Mouse (Mus musculus): ENCODE measurements at regions not wholly inside any gene's neighbourhood (a gene's known extent, or its start where the extent isn't known, plus 50 kb on each side); places are given as distances from the start of the nearest gene placed in this dataset.

DNA sequence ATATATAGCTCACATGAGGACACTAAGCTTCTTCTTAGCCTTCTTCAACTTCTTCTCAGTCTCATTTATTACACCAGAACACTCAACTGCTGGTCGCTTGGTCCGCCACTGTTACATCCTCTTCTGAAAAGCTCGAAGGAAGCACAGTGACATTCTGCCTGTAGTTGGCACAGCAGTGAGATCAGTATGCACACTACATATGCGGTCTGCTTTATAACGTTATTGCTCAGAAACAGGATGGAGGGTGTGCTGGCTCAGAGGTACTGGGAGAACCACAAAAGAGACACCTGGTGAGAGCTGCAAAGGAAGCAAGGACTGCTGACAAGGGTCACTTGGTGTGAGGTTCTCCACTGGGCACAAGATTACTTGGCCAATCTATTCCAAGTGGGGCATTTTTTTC lies 179.5 kb downstream of the Ets1 start:
- DNase-seq, result no peak

DNA sequence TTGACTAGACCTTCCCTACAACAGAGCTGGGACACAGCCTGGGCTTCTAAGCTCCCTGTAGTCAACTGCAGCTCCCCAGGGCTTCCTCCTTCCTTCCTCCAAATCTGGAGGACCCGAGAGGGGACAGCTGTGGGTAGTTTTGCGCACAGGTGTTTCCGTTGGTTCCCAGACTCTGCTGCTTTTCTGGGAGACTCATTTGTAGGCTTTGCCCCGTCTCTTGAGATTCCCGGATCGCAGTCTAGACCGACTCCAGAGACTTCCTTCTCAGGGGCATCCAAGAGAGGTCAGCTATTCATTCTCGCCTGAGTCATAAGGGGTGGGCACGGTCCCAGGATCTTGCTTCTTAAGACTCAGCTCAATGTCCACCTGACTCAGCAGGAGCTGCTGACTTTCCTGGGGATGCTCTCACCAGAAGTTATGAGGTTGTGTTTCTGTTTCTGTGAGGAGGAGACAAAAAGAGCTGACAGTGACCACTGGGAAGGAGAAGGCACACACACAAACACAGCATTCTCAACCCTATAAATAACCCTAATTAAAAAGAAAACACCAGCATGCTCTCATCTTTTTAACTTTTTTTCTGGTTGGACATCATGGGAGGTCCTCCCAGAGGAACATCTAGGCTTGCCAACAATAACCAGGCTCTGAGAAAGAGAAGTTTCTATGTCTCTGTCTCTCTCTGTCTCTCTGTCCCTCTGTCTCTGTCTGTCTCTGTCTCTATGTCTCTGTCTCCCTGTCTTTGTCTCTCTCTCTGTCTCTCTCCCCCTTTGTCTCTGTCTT lies 180.8 kb downstream of the Ets1 start:
- no peak for DNase-seq

DNA sequence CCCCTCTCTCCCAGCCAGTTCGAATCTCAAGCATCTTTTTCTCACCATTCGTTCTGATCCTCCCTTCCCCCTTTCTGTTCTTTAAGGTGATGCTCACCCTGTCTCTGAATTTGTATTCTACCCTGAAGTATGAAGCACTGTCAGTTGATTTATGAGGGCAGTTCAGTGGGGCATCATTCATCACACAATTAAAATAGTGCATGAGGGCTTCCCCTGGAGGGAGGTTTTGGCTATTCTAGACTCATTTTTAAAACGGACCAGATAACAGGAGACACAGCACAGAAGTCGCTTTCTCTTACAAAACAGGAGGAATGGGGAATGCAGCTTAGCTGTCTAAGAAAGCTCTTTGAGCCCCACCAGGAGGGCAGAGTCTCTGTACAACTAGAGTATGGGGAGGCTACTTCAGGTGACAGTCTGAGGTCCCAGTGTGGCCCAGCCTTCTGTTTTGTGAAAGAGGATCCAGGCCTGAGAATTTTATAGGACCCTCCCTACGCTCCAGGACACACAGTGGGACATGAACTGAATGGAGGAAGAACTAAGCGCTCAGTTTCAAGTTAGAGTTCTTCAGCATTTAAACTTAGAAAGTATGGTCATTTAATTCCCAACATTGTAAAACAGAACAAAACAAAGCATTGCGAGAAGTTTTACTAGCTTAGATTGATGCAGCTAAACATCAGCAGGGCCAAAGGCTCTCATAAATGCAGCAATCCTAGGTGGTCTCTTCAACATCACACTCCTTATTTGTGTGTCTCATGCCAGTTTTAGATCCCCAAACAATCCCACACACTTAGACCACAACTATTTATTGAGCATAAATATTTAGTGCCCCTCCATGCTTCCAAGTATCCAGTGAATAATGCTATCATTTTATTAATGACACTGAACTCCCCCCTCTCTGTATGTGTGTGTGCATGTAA lies 181.7 kb downstream of the Ets1 start:
- no peak for DNase-seq

DNA sequence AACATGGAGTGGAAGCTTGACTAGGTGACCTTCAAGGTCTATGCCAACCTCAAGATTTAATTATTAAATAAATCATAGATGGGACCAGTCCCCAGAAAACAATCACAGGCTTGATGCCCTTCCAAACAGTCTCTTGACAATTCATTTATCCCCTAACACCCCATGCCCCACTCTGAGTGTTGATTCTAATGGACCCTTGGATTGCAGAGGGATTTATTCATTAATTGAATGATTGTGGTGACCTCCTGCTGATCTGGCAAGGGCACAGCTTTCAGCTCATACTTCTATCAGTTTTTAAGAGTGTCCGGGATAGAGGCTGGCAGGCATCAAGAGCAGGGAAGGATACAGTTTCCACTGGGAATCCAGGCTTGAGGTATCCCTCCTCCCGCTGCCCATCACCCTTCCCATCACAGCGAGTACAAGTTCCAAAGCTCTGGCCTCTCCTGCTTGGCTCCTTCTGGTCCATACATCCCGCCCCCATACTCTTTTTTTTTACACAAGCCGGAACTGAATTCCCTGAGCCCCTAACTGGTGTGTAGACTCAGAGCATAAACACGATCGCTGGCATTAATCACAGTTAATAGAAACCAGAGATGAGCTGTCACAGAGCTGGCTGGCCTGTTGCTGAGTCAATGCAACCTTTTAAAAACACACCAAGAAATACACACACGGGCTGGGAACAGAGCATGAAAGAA lies 187.6 kb downstream of the Ets1 start:
- DNase-seq, result no peak

DNA sequence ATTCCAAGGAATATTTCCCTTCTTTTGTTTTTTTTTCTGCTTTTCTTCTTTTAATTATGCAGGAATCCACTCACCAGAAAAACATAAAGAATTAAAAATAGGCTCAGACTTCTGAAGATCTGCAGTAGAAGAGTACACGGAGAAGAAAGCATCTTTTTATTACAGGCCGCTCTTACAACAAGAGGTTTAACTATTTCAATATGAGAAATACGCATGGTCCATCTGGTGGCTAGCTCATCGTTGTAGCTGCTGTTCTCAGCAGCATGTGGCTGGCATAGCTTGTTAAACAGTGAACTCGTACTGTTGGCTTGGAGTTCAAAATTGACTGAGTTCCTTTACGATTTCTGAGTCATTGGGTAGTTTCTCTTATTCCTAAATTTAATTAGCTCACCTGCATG lies 188.1 kb downstream of the Ets1 start:
- DNase-seq, result no peak

DNA sequence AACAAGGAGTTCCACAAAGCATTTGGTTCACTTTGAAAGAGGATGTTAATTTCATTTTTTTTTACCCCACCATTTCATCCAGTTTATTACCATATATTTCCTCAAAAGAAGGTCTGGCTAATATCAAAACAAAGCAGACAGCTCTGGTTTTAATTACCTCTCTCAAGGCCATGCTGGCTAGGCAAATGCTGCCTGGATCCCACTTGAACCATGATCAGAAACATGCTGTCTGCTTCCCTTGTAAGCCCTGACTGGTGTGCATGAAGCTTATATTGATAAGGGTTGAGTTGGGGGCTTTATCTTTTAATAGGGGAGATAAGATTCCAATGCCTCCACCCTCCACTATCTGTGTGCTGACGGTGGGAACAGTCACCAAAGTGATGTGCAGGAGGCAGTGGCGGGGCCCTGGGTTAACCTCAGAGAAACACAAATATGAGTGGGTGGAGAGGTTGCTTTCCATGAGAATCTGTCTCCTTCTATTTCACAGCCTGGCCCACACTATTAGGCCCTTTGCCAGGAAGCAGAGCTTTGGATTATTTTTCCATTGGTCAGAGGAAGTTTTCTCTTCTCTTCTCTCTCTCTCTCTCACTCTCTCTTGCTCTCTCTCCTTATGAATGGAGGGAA lies 194.4 kb downstream of the Ets1 start:
- DNase-seq, result no peak

DNA sequence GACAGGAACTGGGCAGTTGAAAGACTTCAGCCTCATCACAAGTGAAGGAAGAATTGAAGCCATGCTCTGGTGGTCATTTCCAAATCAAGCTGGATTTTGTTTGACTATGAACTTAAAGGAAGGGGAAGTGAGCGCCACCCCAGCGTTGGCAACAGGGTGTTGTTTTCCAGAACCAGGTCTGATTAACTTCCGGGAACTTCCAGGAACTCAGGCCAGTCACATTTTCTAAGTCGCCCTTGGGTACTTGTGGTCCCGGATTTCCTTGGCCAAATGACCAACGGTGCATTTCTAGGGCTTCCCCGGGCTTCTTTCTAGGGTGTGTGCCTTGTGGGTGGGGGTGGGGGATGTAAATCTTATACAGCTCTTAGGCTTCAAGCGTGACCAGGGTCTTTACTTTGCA lies 197.4 kb downstream of the Ets1 start:
- DNase-seq, result no peak

DNA sequence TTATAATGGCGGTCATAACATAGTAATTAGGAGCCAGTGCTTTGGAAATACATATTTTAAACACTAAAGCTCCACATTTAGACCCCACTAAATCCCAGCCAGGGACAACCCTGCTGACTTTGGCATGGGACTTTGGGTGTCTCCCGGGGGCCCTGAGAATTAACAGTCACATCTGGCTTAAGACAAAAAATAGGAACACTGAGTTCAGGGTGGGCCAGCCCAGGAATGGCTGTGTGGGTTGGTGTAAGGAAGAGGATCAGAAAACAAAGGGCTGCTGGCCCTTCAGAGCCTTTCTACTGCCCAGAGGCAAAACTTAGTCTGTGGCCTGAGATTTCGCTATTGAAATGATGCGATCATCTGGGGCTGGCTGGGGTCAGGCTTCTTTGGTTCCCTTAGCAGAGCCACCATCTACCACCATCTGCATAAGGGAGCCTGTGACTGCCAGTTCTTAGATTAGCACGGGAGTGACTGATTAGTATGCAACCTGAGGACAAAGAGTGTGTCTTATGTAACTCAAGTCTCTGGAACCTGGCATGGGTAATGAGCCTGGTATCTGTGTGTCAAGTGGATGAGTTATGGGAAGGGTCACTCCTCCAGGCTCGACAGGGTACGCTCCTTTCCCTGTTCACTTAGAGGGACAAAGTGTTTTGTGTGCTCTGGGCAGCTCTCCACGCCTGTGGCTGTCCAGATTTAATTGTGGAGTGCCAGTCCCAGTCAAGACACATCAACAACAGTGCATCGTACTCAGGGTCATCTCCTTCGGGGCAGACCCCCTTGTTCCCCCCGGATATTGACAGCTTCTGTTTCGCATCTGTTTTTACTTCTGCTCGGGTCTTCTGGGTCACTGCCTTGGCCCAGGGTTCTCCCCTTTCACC lies 199.0 kb downstream of the Ets1 start:
- no peak for DNase-seq

DNA sequence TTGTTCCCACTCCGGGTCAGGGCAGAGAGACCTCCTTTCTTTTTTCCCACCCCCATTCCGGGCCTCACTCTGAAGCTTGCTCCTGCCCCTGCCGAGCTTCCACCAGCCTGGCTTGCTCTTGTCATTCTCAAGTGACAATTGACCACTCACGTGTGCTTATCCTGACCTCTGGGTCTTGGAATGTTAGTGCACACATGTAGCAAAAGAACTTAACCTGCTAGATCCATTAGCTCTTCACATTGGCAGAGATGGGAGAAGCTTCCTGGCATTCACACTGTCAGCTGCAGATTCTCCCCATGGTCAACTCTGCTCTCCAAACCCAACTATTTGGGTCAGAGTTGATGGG lies 199.6 kb downstream of the Ets1 start:
- DNase-seq, result no peak

DNA sequence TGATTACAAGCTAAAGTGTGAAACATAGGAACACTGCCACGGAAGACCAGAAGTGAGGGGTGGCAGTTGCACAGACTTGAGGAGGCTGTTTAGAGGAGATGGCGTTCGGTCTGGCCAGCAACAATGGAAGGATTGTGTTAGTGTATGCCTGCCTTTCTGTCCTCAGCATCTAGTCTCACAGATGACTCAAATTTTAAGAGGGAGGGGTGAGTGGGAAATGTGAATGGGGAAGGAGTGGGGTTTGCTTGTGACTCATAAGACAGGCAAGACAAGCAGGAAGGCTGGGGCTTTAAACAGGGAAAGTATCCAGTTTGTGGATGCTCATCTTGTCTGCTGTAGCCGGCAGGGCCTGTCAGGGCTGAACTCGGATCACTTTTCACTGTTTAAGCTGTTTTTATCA lies 200.3 kb downstream of the Ets1 start:
- no peak for DNase-seq

DNA sequence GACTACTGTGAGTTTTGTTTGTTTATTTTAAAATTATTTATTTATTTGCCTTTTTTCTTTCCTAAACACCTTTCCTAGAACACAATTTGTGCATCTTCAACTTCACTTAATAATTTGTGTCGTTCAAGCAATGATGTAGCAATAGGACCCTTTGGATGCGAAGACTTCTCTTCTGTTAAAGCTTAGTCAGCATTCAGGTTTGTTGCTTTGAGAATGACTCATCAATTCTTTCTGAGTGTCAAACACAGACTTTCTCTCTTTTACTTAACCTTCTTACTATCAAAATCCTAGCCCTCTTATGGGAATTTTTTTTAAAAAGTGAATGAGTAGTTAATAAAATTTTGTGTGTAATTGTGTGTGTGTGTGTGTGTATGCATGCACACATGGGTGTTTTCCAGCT lies 211.3 kb downstream of the Ets1 start:
- DNase-seq, result no peak

DNA sequence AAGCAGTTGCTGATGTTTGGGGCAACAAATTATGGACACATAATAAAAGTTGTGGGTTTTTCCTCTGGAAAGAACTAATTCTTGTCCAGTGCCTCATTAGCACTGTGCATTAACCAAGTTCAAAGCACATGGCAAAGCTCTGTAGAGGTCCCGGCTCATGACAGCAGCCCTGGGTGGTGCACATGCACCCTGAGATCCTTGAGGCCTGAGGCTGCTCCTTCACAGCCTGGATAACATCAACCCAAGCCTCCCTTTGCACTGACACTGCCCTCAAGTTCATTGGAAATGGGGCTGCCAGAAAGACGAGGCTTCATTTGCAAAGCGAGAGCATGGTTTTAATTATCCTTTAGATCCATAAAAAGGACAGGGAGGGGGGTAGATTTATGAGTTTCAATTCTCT lies 216.3 kb downstream of the Ets1 start:
- no peak for DNase-seq

DNA sequence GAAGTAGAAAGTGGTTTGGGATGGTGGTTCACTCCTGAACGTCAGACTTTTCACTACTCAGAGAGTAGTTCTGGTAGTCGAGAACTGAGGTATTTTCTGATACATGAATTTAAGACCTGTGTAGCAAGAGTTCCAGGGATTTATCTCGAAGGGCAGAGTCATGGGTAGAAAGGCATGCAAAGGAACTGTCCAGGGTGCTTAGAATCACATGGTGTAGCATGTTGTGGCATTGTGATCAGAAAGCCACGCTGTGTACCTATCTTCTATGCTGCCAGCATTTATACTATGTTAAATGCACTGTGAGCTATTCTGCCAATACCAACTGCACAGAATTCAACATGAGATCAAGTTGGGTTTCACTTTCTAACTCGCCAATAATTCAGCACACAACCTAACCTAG lies 227.3 kb downstream of the Ets1 start:
- no peak for DNase-seq

DNA sequence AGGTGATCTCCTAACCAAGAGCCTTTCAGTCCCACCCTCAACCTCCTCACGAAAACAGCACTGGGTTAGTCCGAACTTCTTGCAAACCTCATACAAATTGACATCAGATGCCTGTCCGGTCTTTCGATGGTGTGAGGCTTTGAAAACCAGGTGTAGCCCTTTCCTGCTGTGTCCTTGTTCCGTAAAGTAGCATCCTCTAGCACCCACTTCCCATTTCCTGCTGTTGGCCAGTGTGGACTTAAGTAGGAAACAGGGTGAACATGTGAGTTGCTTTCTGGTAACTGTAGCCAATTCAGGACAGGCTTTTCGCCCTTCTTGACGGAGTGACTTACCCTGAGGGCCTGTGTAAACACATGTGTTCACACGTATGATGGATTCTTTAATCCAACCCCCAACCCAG lies 232.9 kb downstream of the Ets1 start:
- DNase-seq, result no peak

DNA sequence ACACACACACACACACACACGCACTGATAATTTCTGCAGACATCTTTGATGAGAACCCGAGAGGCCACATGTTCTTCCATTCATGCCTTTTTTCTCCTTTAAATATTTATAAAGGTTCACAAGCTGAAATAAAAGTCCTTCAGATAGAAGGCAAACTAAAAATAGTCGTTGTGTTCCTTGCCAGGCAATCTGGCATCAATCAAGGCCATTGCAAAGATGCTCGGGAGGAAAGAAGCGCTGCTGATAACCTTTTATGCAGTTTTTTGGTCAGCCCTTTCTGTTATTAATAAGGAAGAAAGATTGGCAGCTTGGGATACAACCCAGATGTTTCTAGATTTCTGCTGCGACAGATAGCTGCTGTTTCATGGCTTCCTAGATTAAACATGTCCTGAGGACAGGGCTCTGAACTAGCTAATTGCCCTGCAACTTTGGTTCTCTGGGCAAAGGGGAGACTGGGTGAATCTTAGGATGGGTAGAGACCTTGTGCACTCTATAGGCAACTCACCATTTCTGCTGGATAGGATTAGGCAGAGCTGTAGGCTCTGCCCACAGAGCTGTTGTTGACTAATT lies 238.4 kb downstream of the Ets1 start:
- no peak for DNase-seq

DNA sequence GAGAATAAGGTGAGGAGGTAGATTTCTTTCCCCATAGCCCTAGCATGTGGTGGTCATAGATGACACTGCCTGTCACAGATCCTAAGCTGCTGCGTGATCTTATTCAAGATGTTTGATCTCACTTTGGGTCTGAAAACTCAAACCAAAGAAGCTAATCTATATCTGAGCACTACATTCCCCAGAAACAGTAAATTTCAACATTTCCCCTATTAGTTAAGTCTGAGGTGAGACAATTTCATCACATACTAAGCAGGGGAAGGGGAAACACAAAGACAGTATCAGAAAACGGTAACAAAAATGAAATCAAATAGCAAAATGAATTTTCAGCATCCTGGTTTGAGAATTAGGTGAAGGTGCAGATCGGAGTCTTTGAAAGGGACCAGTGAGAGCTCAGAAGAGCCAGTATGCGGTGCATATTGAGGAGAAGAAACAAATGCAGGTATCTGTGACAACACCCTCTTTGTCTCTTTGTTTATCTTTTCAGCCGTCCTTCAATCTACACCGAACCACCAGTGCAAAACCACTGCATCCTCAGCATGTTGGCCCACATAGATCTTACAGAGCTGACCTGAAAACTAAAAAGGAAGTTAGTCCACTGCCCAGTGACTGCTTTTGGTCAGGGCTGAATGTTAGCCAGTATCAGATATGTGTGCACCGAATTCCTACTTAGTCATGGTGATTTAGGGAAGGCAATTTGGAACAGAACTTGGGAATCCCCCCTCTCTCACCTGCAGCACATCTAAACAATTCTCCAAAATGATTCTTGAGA lies 247.0 kb downstream of the Ets1 start:
- no peak for DNase-seq

DNA sequence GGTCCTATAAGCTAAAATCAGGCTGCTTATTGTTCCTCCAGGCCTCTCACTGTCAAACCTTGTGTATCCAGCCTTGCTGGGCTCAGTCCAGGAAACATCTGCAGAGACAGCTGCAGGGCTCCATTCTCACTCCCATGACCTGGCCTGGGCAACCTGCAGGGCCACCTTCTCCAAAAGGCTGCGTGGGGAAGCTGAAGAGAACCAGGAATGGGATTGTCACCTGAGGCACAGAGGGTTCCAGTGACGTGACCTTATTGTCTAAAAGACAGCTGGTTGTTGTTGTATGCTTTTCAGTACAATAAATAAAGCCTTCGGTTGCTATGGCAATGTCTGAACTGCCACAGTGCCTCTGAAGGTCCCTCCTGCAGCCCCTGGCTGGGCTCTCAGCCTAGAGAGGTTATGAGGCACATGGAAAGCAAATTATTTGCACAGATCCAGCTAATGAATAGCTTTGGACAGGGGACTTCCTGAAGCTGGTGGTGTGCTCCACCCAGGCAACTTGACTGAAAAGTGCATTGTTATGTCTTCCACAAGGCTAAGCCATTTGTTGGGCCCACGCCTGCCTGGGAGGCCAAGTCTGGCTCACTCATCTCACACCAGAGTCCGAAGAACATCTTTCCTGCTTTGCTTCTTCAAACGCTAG lies 250.1 kb downstream of the Ets1 start:
- no peak for DNase-seq

DNA sequence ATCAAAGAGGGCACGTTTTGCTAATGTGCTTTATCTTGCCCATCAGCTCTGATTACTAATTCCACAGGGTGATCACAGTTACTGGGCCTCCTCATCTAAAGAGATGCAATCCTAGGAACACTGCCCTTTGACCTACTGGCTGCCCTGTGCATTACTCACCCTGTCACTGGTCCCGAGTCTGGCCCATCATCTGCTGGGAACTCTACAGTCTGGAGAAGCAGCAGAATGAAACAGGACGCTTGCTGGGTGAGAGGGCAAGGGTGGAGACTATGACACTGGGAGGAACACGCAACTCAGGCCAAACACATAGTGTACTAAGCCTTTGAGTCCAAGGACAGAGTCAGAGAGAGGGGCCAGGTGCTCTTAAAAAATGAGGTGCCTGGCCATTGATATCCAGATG lies 263.8 kb downstream of the Ets1 start:
- no peak for DNase-seq

DNA sequence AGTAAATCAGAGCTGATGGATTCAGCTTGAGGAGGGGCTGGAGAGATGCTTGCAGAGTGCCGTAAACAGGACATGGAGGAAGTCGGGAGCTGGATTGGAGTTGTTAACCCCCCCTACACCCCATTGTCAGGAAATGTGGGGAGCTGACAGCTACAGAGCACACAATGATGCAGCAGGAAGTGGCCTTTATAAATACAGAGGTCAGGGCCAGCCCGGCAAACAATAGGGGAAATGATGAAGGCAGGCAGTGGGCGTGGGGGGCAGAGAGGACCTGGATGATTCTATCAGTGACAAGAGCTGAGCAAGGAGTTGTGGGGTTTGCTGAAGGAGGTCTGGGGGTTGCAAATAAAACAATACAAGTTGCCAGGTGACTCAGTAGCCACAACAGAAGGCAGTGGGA lies 265.3 kb downstream of the Ets1 start:
- DNase-seq, result no peak

DNA sequence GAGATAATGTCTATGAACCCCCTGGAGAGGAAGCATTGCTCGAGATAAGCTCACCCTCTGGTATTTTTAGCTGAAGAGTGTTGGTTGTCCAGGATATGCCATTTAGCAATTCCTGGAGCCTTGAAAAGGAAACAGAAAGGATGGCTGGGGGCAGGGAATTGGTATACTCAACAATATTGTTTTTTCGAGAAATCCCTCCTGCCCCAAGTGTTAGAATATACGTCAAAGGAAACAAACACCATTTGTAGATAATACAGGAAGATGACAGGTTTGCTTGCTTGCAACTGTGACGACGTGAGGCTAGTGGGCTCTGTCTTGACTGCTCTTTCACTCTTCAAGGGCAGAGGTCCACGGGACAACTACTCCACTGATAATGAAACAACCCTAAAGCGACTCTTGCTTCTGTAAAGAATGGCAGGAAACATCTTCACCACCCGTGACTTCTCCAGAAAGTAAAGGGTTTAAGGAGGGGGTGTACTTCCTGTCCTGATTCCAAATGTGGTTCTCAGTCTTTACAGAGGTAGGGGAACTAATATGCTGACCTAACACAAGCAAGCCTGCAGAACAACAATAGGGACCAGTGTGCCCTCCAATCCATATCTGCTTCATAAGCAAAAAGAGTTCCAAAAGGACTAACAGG lies 270.3 kb downstream of the Ets1 start:
- DNase-seq, result no peak

All from cerebellum, adult 9-11 months (tissue).